Mouse (Mus musculus): Measurements from ENCODE around the gene Col9a1. TPM values are rescaled to one million over a fixed set of nuclear protein-coding genes. Genes with fewer than 3 reads are reported as not detected.

Gene Col9a1
- polyA plus RNA-seq, 1 experiment from 2014 or later: not detected

DNA sequence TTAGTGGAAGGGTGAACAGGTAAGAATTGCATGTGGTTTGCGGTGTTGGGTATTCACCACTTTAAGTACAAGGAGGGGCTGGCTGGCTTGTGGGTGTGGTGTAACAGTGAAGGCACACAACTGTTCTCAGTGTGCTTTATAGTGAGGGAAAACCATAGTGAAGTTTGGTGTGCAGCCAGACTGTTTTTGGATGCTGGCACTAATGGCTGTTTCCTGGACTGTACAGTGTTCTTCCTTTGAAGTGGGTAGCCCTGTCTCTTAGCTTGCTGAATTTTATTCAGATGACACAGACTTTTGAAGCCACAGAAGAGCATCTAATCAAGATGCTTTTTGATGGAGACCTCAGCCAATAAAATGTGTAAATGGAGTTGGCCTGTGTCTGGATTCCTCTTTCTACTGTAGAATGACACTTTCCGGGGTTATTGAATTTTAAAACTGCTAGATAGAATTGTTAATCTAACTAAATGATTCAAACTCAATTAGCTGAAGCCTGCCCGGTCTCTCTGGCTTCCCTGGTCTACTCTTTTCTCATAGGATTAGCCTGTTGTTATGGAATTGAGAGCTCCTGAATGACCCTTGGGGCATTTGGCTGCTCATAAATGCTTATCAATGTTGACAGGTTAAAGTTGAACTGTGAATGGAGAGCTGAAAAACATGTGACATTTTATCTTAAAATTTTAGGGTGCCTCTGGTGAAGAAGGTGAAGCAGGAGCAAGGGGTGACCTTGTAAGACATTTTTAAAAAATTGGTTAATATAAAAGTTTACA is 54.3 kb downstream of the Col9a1 start:
- Histone ChIP-seq H3K27ac (no peak overlapping the region), H3K4me3 (ENCODE audit: inconsistent target) (no peak overlapping the region), H3K79me2 (ENCODE audit: inconsistent target) (no peaks in the 10 kb centered on the region), H3K36me3 (ENCODE audit: inconsistent target) (no peaks in the 10 kb centered on the region)
- 83% methylated on average over 3 of the region's 3 CpGs for WGBS (ENCODE audit: missing documents)

- no peak overlapping the region for H3K27ac ChIP-seq
- no peak overlapping the region for H3K4me3 ChIP-seq (ENCODE audit: inconsistent target)
- no peaks in the 10 kb centered on the region for H3K79me2 ChIP-seq (ENCODE audit: inconsistent target)
- 67% methylated on average over 1 of the region's 1 CpGs for WGBS (ENCODE audit: missing documents)
- no peaks in the 10 kb centered on the region for H3K36me3 ChIP-seq (ENCODE audit: inconsistent target)
These were observed 58.9 kb downstream of the Col9a1 start for GRCm38 (mm10) chr1:24236330-24236729.

DNA sequence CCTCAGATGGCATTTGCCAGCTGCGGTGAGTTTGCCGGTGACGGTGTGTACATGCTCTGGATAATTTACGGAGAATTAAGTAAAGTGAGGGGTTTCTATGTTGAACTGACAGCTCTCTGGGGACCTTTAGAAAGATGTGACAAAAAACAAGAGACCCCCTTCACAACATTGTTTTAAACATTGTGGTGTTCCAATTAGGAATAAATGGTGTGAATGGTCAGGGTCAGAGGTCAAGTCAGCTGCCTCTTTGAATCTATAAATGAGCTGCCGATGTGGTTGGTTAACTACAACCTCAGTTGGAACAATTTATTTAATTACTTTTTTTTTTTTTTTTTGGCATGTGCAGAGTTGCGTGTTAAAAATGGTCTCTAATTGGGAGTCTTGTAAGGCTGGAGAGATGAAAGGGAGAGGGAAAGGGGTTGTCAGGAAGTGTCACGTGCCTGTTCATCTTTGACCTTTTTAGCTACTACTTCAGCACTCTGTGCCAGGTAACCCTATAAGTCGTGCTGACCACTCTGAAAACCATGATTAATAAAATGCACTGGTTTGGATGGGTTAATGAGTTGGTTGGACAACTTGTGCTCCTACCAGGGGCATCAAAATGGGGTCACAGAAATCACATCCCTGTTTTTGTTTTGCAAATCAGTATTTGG is 62.8 kb downstream of the Col9a1 start:
- Histone ChIP-seq H3K79me2 (ENCODE audit: inconsistent target) (no peaks in the 10 kb centered on the region), H3K4me3 (ENCODE audit: inconsistent target) (no peak overlapping the region), H3K36me3 (ENCODE audit: inconsistent target) (no peaks in the 10 kb centered on the region), H3K27ac (no peak overlapping the region)
- 86% methylated on average over 5 of the region's 8 CpGs for WGBS (ENCODE audit: missing documents)

GRCm38 (mm10) chr1:24244931-24245330 is 67.5 kb downstream of the Col9a1 start:
- Histone ChIP-seq H3K4me3 (ENCODE audit: inconsistent target) (no peak overlapping the region), H3K27ac (no peak overlapping the region), H3K79me2 (ENCODE audit: inconsistent target) (no peaks in the 10 kb centered on the region), H3K36me3 (ENCODE audit: inconsistent target) (no peaks in the 10 kb centered on the region)
- 94% methylated on average over 10 of the region's 10 CpGs for WGBS (ENCODE audit: missing documents)

DNA sequence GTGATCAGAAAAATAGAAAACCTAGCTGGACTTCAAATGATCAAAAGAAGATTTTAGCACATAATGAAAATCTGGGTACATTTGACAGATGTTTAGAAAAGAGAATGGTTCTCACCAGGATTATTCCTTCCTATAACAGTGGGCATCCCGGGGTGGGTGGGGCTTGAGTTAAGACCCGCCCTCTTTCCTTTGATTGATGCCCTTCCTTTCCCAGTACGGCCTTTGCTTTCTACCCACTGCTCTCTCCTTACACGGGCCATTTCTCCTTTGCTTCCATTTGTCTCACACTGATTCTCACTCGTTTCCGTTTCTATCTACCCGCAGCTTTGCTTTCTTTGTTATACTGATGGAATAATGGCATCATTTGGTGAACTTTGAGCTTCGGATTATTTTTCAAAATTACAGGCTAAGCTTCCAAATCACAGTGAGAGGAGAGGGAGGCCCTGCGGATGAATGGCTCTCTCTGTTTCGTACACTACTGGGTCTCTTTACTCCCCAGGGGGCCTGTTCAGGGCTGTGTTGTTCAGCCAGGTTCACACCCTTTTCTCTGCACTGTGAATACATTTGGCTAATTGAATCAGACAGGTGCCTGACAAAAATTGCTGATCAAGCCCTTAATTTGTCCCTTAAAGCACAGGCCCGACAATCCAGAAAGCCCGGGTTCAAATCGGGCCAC is 68.4 kb downstream of the Col9a1 start:
- Histone ChIP-seq H3K79me2 (ENCODE audit: inconsistent target) (no peaks in the 10 kb centered on the region), H3K4me3 (ENCODE audit: inconsistent target) (no peak overlapping the region), H3K36me3 (ENCODE audit: inconsistent target) (no peaks in the 10 kb centered on the region), H3K27ac (no peak overlapping the region)
- WGBS (ENCODE audit: missing documents): 87% methylated on average over 12 of the region's 13 CpGs

DNA sequence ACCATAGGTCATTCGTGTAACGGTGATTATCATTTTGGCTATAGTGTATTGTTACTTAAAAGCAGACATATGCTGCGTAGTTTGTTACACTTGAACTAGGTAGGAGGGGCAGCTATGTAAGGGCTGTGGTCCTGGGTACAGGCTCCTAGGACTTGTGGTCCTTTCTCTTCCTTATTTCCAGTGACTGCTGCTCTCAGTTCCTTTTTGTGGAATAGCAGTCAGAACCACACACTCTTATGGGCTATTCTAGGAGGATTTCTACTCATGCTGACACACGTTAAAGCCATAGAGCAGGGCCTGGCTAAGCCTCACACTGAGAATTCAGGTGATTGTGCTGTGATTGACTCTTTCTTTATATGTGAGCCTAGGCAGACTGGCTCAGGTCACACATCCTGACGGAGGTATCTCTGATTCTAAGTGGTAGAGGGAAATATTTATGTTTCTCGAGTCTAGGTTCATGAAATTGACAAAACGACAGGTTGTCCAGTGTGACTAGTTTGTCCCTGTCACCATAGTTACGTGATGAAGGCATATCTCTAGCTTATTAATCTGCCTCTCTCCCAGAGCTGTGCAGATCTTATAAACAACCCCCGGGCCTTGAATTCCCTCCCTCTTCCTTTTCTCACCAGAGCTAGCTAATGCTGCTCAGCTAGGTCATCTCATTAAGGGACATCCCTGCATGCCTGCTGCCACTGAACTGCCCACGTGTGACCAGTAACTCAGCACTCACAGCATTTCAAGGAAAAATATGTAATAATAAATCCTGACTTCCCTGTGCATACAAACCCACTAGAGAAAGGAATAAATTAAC is 71.1 kb downstream of the Col9a1 start:
- no peaks in the 10 kb centered on the region for H3K36me3 ChIP-seq (ENCODE audit: inconsistent target)
- 74% methylated on average over 10 of the region's 10 CpGs for WGBS (ENCODE audit: missing documents)
- no peak overlapping the region for H3K4me3 ChIP-seq (ENCODE audit: inconsistent target)
- H3K79me2 ChIP-seq (ENCODE audit: inconsistent target): no peaks in the 10 kb centered on the region
- no peak overlapping the region for H3K27ac ChIP-seq

DNA sequence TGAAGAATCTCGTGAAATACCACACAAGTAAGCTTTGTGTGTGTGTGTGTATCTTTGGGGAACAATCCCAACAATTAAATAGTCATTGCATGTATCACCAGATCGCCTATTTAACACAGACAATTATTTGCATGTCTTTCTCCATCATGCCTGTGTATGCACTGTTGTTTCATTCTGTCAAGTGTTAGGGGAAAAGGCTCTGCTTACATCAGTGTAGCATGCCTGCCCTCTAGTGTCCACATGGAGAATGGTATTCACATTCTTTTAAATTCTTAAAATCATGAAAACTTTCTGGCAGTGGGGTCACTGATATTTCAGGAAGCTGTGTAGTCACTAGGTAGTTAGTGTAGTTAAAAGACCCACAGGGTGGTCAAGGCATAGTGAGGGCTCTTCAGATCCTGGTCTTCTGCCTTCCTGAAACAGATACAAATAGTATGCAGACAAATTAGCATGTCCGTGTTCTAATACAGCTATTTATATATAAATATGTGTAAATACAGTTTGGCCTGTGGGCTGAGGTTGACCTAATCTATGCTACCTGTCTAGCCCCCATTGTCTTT is 71.8 kb downstream of the Col9a1 start:
- 66% methylated on average over 3 of the region's 3 CpGs for WGBS (ENCODE audit: missing documents)
- H3K79me2 ChIP-seq (ENCODE audit: inconsistent target): no peaks in the 10 kb centered on the region
- no peak overlapping the region for H3K4me3 ChIP-seq (ENCODE audit: inconsistent target)
- no peaks in the 10 kb centered on the region for H3K36me3 ChIP-seq (ENCODE audit: inconsistent target)
- no peak overlapping the region for H3K27ac ChIP-seq

DNA sequence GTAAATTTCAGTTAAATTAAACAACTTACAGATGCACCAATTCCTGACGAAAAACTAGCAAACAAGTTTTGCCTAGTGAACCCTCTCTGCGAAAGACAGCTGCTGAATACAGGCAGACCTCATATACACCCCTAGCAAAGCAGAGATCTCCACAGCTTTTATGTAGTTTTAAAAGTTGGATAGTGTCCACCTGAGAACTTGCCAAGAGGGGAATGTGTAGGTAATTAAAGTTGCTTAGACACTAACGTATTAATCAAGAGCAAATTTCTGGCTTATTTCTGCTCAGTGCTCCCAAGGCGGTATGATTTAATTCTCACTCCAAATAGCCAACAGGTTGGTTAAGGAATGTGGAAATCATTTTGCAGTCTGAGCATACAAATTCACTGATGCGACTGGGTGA is 80.6 kb downstream of the Col9a1 start:
- no peaks in the 10 kb centered on the region for H3K36me3 ChIP-seq (ENCODE audit: inconsistent target)
- H3K79me2 ChIP-seq (ENCODE audit: inconsistent target): no peaks in the 10 kb centered on the region
- no peak overlapping the region for H3K27ac ChIP-seq
- 83% methylated on average over 5 of the region's 5 CpGs for WGBS (ENCODE audit: missing documents)
- H3K4me3 ChIP-seq (ENCODE audit: inconsistent target): no peak overlapping the region

DNA sequence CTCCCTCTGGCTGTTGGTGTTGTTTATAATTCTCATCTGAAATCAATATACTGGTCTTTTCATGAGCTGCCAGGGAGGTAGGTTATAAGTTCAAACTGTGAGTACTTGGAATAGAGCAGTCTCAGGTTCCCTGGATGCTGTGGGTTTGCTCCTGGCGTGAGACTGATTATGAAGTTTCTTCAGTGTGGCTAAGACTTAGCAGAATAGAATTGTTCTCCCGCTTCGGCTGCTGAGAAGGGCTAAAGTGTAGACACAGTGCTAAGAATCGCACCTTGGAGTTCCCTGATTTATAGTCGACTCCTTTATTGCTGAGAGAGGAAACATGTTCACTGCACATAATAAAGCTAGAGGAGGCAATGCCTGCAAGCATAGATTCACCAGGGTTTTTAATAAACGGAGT is 82.0 kb downstream of the Col9a1 start:
- WGBS (ENCODE audit: missing documents): 79% methylated on average over 6 of the region's 6 CpGs
- no peak overlapping the region for H3K27ac ChIP-seq
- no peaks in the 10 kb centered on the region for H3K36me3 ChIP-seq (ENCODE audit: inconsistent target)
- H3K79me2 ChIP-seq (ENCODE audit: inconsistent target): no peaks in the 10 kb centered on the region
- no peak overlapping the region for H3K4me3 ChIP-seq (ENCODE audit: inconsistent target)

DNA sequence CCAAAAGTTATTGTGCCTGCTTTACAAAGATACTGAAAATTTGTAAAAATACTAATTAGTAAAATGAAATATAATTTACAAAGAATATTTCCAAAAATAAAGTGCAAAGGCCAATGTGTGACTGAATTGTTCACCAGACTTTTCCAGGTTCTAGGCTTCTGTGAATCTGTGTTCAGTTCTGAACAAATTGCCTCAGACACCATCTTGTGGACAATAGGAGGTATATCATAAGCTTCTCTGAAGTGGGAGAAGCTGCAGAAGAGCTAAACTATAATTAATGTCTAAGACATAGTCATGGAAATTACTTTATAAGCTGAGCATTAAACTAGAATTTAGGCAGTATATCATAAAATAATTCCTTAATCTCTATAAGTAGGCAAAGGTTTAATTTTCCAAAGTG is 83.8 kb downstream of the Col9a1 start:
- H3K79me2 ChIP-seq (ENCODE audit: inconsistent target): no peaks in the 10 kb centered on the region
- H3K36me3 ChIP-seq (ENCODE audit: inconsistent target): no peaks in the 10 kb centered on the region
- H3K27ac ChIP-seq: no peak overlapping the region

GRCm38 (mm10) chr1:24267022-24267421 is 89.6 kb downstream of the Col9a1 start:
- H3K27ac ChIP-seq: no peak overlapping the region
- 17% methylated on average over 3 of the region's 3 CpGs for WGBS (ENCODE audit: missing documents)
- no peak overlapping the region for H3K4me3 ChIP-seq (ENCODE audit: inconsistent target)
- no peaks in the 10 kb centered on the region for H3K79me2 ChIP-seq (ENCODE audit: inconsistent target)
- no peaks in the 10 kb centered on the region for H3K36me3 ChIP-seq (ENCODE audit: inconsistent target)

More for the DNA sequence above, 83.8 kb downstream of the Col9a1 start:
- H3K4me3 ChIP-seq (ENCODE audit: inconsistent target): no peak overlapping the region

- Histone ChIP-seq H3K27ac (no peak overlapping the region), H3K4me3 (ENCODE audit: inconsistent target) (no peak overlapping the region), H3K79me2 (ENCODE audit: inconsistent target) (no peaks in the 10 kb centered on the region), H3K36me3 (ENCODE audit: inconsistent target) (no peaks in the 10 kb centered on the region)
- 33% methylated on average over 6 of the region's 6 CpGs for WGBS (ENCODE audit: missing documents)
These were observed 109.0 kb downstream of the Col9a1 start for GRCm38 (mm10) chr1:24286360-24286759.

DNA sequence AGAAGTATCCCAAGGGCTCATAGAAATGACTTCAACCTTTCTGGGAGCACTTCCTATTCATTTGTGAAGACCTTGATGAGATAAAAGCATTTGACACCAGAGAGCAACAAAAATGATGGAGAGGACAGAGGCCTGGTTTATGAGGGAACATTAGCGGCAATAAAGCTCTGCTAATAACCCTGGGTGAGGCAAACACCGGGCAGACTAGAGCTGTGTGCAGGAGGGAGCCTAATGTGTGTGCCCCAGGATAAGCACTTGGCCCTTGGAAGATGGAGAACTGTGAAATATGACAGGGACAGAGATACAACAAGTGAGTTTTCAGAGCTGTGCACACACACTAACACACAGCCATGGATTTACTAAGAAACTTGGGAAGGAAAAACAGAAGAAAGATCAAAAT is 115.1 kb downstream of the Col9a1 start:
- H3K4me3 ChIP-seq (ENCODE audit: inconsistent target): no peak overlapping the region
- 49% methylated on average over 2 of the region's 2 CpGs for WGBS (ENCODE audit: missing documents)
- H3K27ac ChIP-seq: no peak overlapping the region
- no peaks in the 10 kb centered on the region for H3K79me2 ChIP-seq (ENCODE audit: inconsistent target)
- H3K36me3 ChIP-seq (ENCODE audit: inconsistent target): no peaks in the 10 kb centered on the region
